Mouse (Mus musculus) heart, adult 2 months (tissue): ENCODE measurements at regions not wholly inside any gene's neighbourhood (a gene's known extent, or its start where the extent isn't known, plus 50 kb on each side); places are given as distances from the start of the nearest gene placed in this dataset.

Experiments used
- DNase-seq, 2 experiments: peaks; one replicate each; pipeline ENCODE4 v3.0.0; 2021
- H3K27ac ChIP-seq: fragments of 200-600 bp; 2 replicates; pipeline ENCODE4 v1.8.1; 2022
- H3K27me3 ChIP-seq: fragments of 200-500 bp; 2 replicates; pipeline ENCODE4 v1.6.1; 2012; ENCODE audit warnings: mild to moderate bottlenecking, low read length, inconsistent platforms, mixed read lengths; ENCODE audit not compliant: control insufficient read depth, insufficient read depth
- H3K36me3 ChIP-seq: fragments of 200-500 bp; 2 replicates; pipeline ENCODE4 v1.6.1; 2012; ENCODE audit warnings: low read length, inconsistent platforms; ENCODE audit not compliant: control insufficient read depth, insufficient read depth
- H3K4me1 ChIP-seq: fragments of 200-500 bp; 2 replicates; pipeline ENCODE4 v1.6.1; 2011; ENCODE audit warnings: low read length; ENCODE audit not compliant: control insufficient read depth, insufficient read depth
- H3K4me3 ChIP-seq: fragments of 200-600 bp; 2 replicates; pipeline ENCODE4 v1.8.1; 2022
- H3K79me2 ChIP-seq: fragments of 200-500 bp; replicated peaks from 2 replicates; pipeline ENCODE4 v1.6.1; 2012; ENCODE audit warnings: mild to moderate bottlenecking, inconsistent platforms, low read length, moderate library complexity, mixed read lengths; ENCODE audit not compliant: control insufficient read depth, insufficient read depth
- H3K9ac ChIP-seq: fragments of 200-500 bp; 2 replicates; pipeline ENCODE4 v1.6.1; 2012; ENCODE audit warnings: low read depth, mild to moderate bottlenecking, control low read depth, inconsistent platforms, low read length, mixed read lengths
- CTCF ChIP-seq: fragments of 200-600 bp; IDR thresholded peaks from 2 replicates; pipeline ENCODE4 v1.8.1; 2022; ENCODE audit warnings: antibody characterized with exemption, mild to moderate bottlenecking, moderate library complexity
- EP300 ChIP-seq: fragments of 200-500 bp; IDR thresholded peaks from 2 replicates; pipeline ENCODE4 v1.6.1; 2011; ENCODE audit warnings: low read depth, low read length, control low read depth; ENCODE audit not compliant: insufficient read depth
- POLR2A ChIP-seq: fragments of 200-500 bp; IDR thresholded peaks from 2 replicates; pipeline ENCODE4 v1.6.1; 2011; ENCODE audit warnings: mild to moderate bottlenecking, low read depth, low read length, control low read depth; ENCODE audit not compliant: insufficient read depth
- WGBS: fragments of 180-500 bp; shearing (Covaris S2); methylation state at CpG from one replicate; pipeline ENCODE4 v1.1.7; 2018; 5-methylcytosine and 5-hydroxymethylcytosine counted together
- intact Hi-C: fragments of 180-260 bp; cut with DNase I; formaldehyde crosslinking; loops from one replicate; pipeline ENCODE4 v1.15.1; 2025

GRCm38 (mm10) chr12:26903073-26903893 lies 434.3 kb downstream of the Cmpk2 start:
- no peak for DNase-seq

GRCm38 (mm10) chr12:26891190-26891589 lies 422.2 kb downstream of the Cmpk2 start:
- WGBS: 41% methylated on average over 4 of the region's 4 CpGs
- H3K27me3 ChIP-seq: no peaks in the 10 kb centered on the region
- no peak for TF ChIP-seq CTCF
- no peak for TF ChIP-seq POLR2A
- TF ChIP-seq EP300: no peak
- H3K36me3 ChIP-seq: no peaks in the 10 kb centered on the region
- H3K4me3 ChIP-seq: no peak overlapping the region
- DNase-seq: no peak
- no peak overlapping the region for H3K9ac ChIP-seq
- H3K79me2 ChIP-seq: no peaks in the 10 kb centered on the region
- H3K4me1 ChIP-seq: no peaks in the 10 kb centered on the region
- H3K27ac ChIP-seq: no peak overlapping the region
- intact Hi-C loops: no loop called here

More at GRCm38 (mm10) chr12:26903073-26903893, 434.3 kb downstream of the Cmpk2 start:
- no peak overlapping the region for H3K27ac ChIP-seq
- 43% methylated on average over 23 of the region's 23 CpGs for WGBS
- H3K79me2 ChIP-seq: no peaks in the 10 kb centered on the region
- no peak overlapping the region for H3K4me3 ChIP-seq
- no peak overlapping the region for H3K9ac ChIP-seq
- no peaks in the 10 kb centered on the region for H3K27me3 ChIP-seq
- no peaks in the 10 kb centered on the region for H3K4me1 ChIP-seq
- intact Hi-C loops: no loop called here
- no peaks in the 10 kb centered on the region for H3K36me3 ChIP-seq
- TF ChIP-seq EP300: no peak
- no peak for TF ChIP-seq CTCF

GRCm38 (mm10) chr12:26886635-26887014 lies 417.6 kb downstream of the Cmpk2 start:
- Histone ChIP-seq H3K9ac (no peak overlapping the region), H3K27me3 (no peaks in the 10 kb centered on the region), H3K79me2 (no peaks in the 10 kb centered on the region), H3K4me3 (no peak overlapping the region), H3K27ac (no peak overlapping the region), H3K4me1 (no peaks in the 10 kb centered on the region), H3K36me3 (no peaks in the 10 kb centered on the region)
- intact Hi-C loops: no loop called here
- no peak for DNase-seq
- TF ChIP-seq CTCF (no peak), EP300 (no peak), POLR2A (no peak)
- WGBS: 72% methylated on average over 7 of the region's 7 CpGs

GRCm38 (mm10) chr12:26885831-26886634 lies 417.0 kb downstream of the Cmpk2 start:
- H3K79me2 ChIP-seq: no peaks in the 10 kb centered on the region
- intact Hi-C loops: no loop called here
- no peak overlapping the region for H3K4me3 ChIP-seq
- peak; percentile 24 to 45 for DNase-seq
- H3K4me1 ChIP-seq: no peaks in the 10 kb centered on the region
- no peaks in the 10 kb centered on the region for H3K27me3 ChIP-seq
- no peak overlapping the region for H3K9ac ChIP-seq
- no peak for TF ChIP-seq EP300
- TF ChIP-seq POLR2A: no peak
- no peak for TF ChIP-seq CTCF
- H3K27ac ChIP-seq: no peak overlapping the region
- 44% methylated on average over 12 of the region's 12 CpGs for WGBS
- no peaks in the 10 kb centered on the region for H3K36me3 ChIP-seq

- WGBS: 81% methylated on average over 3 of the region's 3 CpGs
Observed at GRCm38 (mm10) chr12:26885083-26885482, 416.1 kb downstream of the Cmpk2 start.

GRCm38 (mm10) chr12:26884156-26884555 lies 415.2 kb downstream of the Cmpk2 start:
- no peak for DNase-seq
- 50% methylated on average over 5 of the region's 5 CpGs for WGBS

More at GRCm38 (mm10) chr12:26885083-26885482, 416.1 kb downstream of the Cmpk2 start:
- no peak overlapping the region for H3K4me3 ChIP-seq
- H3K27me3 ChIP-seq: no peaks in the 10 kb centered on the region
- H3K4me1 ChIP-seq: no peaks in the 10 kb centered on the region
- no peak overlapping the region for H3K9ac ChIP-seq
- intact Hi-C loops: no loop called here
- DNase-seq: no peak
- no peaks in the 10 kb centered on the region for H3K79me2 ChIP-seq
- TF ChIP-seq CTCF (no peak), POLR2A (no peak), EP300 (no peak)
- H3K27ac ChIP-seq: no peak overlapping the region
- H3K36me3 ChIP-seq: no peaks in the 10 kb centered on the region

More at GRCm38 (mm10) chr12:26884156-26884555, 415.2 kb downstream of the Cmpk2 start:
- Histone ChIP-seq H3K9ac (no peak overlapping the region), H3K27me3 (no peaks in the 10 kb centered on the region), H3K36me3 (no peaks in the 10 kb centered on the region), H3K79me2 (no peaks in the 10 kb centered on the region), H3K4me3 (no peak overlapping the region), H3K4me1 (no peaks in the 10 kb centered on the region), H3K27ac (no peak overlapping the region)
- intact Hi-C loops: no loop called here
- no peak for TF ChIP-seq POLR2A
- TF ChIP-seq EP300: no peak
- no peak for TF ChIP-seq CTCF
